Mouse (Mus musculus): ENCODE measurements at regions not wholly inside any gene's neighbourhood (a gene's known extent, or its start where the extent isn't known, plus 50 kb on each side); places are given as distances from the start of the nearest gene placed in this dataset.

DNA sequence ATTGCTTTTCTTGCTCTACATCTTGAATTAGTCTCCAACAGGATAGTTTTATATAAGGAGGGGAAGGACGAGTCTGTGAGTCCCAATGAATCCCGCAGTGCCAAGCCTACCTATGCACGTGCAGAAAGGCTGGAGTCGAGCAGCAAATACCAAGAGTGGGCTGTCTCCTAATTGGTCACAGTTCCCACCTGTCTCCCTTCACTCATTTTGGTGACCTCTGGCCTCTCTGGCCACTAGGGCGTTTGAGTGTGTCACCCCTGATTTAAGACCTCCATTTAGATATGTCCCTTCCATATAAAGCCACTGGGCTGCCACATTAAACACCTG lies 234.1 kb downstream of the Zfp36l1 start:
- DNase-seq = no peak

DNA sequence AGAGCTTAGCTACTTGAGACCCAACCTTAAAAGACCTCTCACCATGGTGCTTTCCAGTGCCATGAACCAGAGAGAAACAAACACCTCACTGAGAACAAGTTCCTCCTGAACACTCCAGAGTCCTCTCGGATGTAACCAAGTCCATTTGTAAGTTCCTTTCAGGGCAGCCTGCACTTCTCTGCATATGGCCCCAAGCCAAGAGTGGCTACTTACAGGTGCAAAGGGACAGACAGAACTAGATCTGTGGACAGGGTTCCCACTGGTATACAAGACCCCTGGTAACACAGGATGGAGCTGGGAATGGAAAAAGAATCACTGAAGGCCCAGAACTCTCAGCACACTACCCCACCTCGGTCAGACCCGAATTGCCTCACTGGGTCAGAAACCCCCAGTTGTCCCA lies 234.7 kb downstream of the Zfp36l1 start:
- DNase-seq = no peak

DNA sequence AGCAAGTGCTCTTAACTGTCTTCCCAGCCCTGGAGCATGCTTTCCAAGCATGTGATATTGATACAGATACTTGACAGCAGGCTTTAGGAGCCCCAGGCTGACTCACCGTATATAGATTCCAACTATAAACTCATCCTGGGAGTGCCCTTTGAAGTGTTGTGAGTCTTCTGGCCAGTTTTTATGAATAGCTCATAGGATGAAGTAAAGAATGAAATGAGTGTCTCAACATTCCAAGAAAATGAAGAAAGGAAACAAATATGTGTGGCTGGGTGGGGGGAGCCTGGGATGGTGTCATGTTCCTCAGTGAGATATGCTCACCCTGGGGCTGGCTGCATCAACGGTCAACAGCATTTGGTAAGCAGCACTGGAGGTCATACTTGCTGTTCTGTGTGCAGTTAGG lies 238.5 kb downstream of the Zfp36l1 start:
- DNase-seq = no peak

- no peak for DNase-seq
Measured at GRCm38 (mm10) chr12:79865179-79865552, 247.6 kb downstream of the Zfp36l1 start.

- no peak for DNase-seq
Measured at GRCm38 (mm10) chr12:79864346-79865178, 248.3 kb downstream of the Zfp36l1 start.
